19 mouse cellular contexts compared by ENCODE assay signal in genomic region chr1:178637293-178637692, GRCm38 (mm10).
"Had no signal": no experiment of that assay in that cellular context is flagged by ENCODE, and none has a peak within 500 bp of the region (broad histone marks: within the 10 kb centered on the region; RNA-seq: fewer than 3 reads in every experiment).

No protein-coding gene starts in this region.

- DNase-seq: lung, adult 18-20 months; lung, embryonic 14.5 days; lung, postnatal 10 days; lung, postnatal 4 days; midbrain, embryonic 14.5 days; retina, postnatal 1 day; right cerebral cortex, adult 18-20 months; right cerebral cortex, postnatal 25 days; right cerebral cortex, postnatal 4 days; spleen, adult 18-20 months; thymus, adult 18-20 months; thymus, postnatal 14 days; thymus, postnatal 36 days had no signal

- H3K4me3 ChIP-seq: midbrain, embryonic 10.5 days; midbrain, embryonic 12.5 days; myocyte; neural tube, embryonic 13.5 days; neural tube, embryonic 15.5 days had no signal

- H3K36me3 ChIP-seq: midbrain, embryonic 10.5 days; midbrain, embryonic 12.5 days; neural tube, embryonic 13.5 days; neural tube, embryonic 15.5 days had no signal

- H3K27ac ChIP-seq: midbrain, embryonic 10.5 days; midbrain, embryonic 12.5 days; neural tube, embryonic 13.5 days; neural tube, embryonic 15.5 days had no signal

- H3K9ac ChIP-seq: lung, embryonic 14.5 days; midbrain, embryonic 12.5 days; neural tube, embryonic 13.5 days; neural tube, embryonic 15.5 days had no signal

- H3K9me3 ChIP-seq: midbrain, embryonic 10.5 days; midbrain, embryonic 12.5 days; neural tube, embryonic 13.5 days; neural tube, embryonic 15.5 days had no signal

- ATAC-seq: midbrain, embryonic 16.5 days had no signal

- H3K27me3 ChIP-seq: midbrain, embryonic 12.5 days; neural tube, embryonic 13.5 days; neural tube, embryonic 15.5 days had no signal

- H3K4me2 ChIP-seq: lung, embryonic 14.5 days; midbrain, embryonic 12.5 days; neural tube, embryonic 13.5 days; neural tube, embryonic 15.5 days had no signal
